Mouse (Mus musculus): Measurements from ENCODE around the gene Ccl21a.
"Not testable (repeated sequence)": the region's sequence is repeated elsewhere in the genome, so short reads cannot be mapped to it uniquely, and the experiment has no call there.

Ccl21a gene

GRCm38 (mm10) chr4:42773893-42774292, at the start of gene Ccl21a:
Gene Ccl21a, minus strand, starts transcription at chr4:42773993.
- not testable (repeated sequence) for DNase-seq (ENCODE audit: low read depth)

DNA sequence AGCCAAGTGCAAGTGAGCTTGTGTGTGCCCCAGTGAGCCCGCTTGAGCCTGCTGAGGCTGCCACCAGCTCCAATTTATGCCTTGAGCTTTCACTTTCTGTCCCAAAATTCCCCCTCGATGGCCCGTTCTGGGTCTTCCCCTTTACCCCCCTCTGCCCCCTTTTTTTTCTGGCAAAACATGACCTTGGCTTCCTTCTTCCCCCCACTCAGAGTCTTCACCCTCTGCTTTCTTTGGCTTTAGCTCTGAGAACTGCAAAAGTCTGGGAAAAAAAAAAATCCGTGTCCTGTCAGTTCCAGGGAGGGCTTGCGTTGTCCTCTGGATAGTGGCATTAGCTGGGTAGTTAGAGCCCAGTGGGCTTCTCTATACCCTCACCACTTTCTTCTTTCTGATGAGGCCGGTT, 17.3 kb downstream of the Ccl21a start, which contains the start of gene Ccl19:
Gene Ccl19 (minus strand): TSS at position 101 of the 400 bp plus-strand sequence.
- not testable (repeated sequence) for DNase-seq (ENCODE audit: low read depth)

GRCm38 (mm10) chr4:42735245-42735644, 38.5 kb downstream of the Ccl21a start, which contains the start of gene 4930578G10Rik:
Gene 4930578G10Rik, plus strand, starts transcription at chr4:42735545.
- not testable (repeated sequence) for DNase-seq (ENCODE audit: low read depth)

Measured in induced T-regulatory cell, adult 2 months (primary cell).